ENCODE assay signal across 18 mouse cellular contexts in genomic region chr19:60113666-60114388, GRCm38 (mm10).
DNase-seq lines count a peak whose midpoint lies in the region; ATAC-seq and TF ChIP-seq lines count a peak whose summit lies in the region.
"Had no signal": no experiment of that assay in that cellular context is flagged by ENCODE, and none has a peak within 500 bp of the region (broad histone marks: within the 10 kb centered on the region; RNA-seq: fewer than 3 reads in every experiment).

No protein-coding gene starts in this region.

- H3K4me2 ChIP-seq in midbrain, postnatal 0 days (ENCODE audit: low read depth, low read length, poor library complexity, severe bottlenecking) = no peak overlapping the region
- H3K4me2 ChIP-seq in limb, embryonic 11.5 days (ENCODE audit: low read depth, severe bottlenecking) = no peak overlapping the region
- H3K4me2 ChIP-seq: forebrain, embryonic 15.5 days; heart, embryonic 12.5 days; liver, embryonic 13.5 days; neural tube, embryonic 13.5 days had no signal

- no peaks in the 10 kb centered on the region for H3K36me3 ChIP-seq in midbrain, embryonic 10.5 days
- H3K36me3 ChIP-seq in midbrain, postnatal 0 days (ENCODE audit: insufficient read depth, low read length) = no peaks in the 10 kb centered on the region
- H3K36me3 ChIP-seq in limb, embryonic 11.5 days (ENCODE audit: control insufficient read depth, insufficient read depth, low read length) = no peaks in the 10 kb centered on the region
- H3K36me3 ChIP-seq in kidney, adult 2 months (ENCODE audit: control insufficient read depth, insufficient read depth, low read length) = no peaks in the 10 kb centered on the region
- H3K36me3 ChIP-seq: forebrain, embryonic 15.5 days; G1E; heart, embryonic 12.5 days; liver, embryonic 13.5 days; neural tube, embryonic 13.5 days had no signal

- TF ChIP-seq CTCF in midbrain, postnatal 0 days (IDR thresholded peaks at IDR 0.05) = no peak
- TF ChIP-seq CTCF in kidney, adult 2 months (conservative IDR thresholded peaks at IDR 0.05; ENCODE audit: insufficient read depth, insufficient read length, low read depth, low read length) = no peak

- no peak for TF ChIP-seq POLR2A in kidney, adult 2 months (IDR thresholded peaks at IDR 0.05; ENCODE audit: low read depth, low read length)

- peak; percentile 12 for DNase-seq in midbrain, embryonic 10.5 days (ENCODE audit: low spot score)
- DNase-seq in midbrain, postnatal 0 days (ENCODE audit: low spot score) = no peak
- DNase-seq in embryo, embryonic 11 days = peak; percentile 70
- DNase-seq in limb, embryonic 11.5 days (ENCODE audit: low spot score) = peak; percentile 36
- no peak for DNase-seq in right cerebral cortex, adult 2 months (ENCODE audit: low spot score in 2 of 2)
- DNase-seq in kidney, adult 2 months = no peak
- no peak for DNase-seq in kidney, postnatal 36 days
- DNase-seq: adrenal gland, postnatal 10 days; cerebellum, adult 11-12 months; cerebellum, postnatal 36 days; left cerebral cortex, postnatal 4 days; liver, embryonic 13.5 days had no signal

- H3K27me3 ChIP-seq in midbrain, embryonic 10.5 days (ENCODE audit: low read depth, poor library complexity, severe bottlenecking) = no peaks in the 10 kb centered on the region
- no peaks in the 10 kb centered on the region for H3K27me3 ChIP-seq in midbrain, postnatal 0 days (ENCODE audit: insufficient read depth, low read length)
- H3K27me3 ChIP-seq in limb, embryonic 11.5 days (ENCODE audit: control insufficient read depth, insufficient read depth, low read length) = no peaks in the 10 kb centered on the region
- no peaks in the 10 kb centered on the region; the same call in 1 of the 2 replicates for H3K27me3 ChIP-seq in kidney, adult 2 months (replicated peaks; ENCODE audit: control insufficient read depth, insufficient read depth, low read length)
- H3K27me3 ChIP-seq: forebrain, embryonic 15.5 days; heart, embryonic 12.5 days; liver, embryonic 13.5 days; neural tube, embryonic 13.5 days had no signal

- H3K4me3 ChIP-seq in midbrain, embryonic 10.5 days = no peak overlapping the region
- no peak overlapping the region for H3K4me3 ChIP-seq in midbrain, postnatal 0 days (ENCODE audit: low read depth, low read length)
- no peak overlapping the region for H3K4me3 ChIP-seq in limb, embryonic 11.5 days (ENCODE audit: low read depth, low read length)
- H3K4me3 ChIP-seq in kidney, adult 2 months (ENCODE audit: insufficient read depth, low read depth, low read length) = no peak overlapping the region
- H3K4me3 ChIP-seq: forebrain, embryonic 15.5 days; heart, embryonic 12.5 days; layer of hippocampus, adult 2 months; liver, embryonic 13.5 days; neural tube, embryonic 13.5 days had no signal

- H3K9ac ChIP-seq in midbrain, postnatal 0 days (replicated peaks; ENCODE audit: low read length, poor library complexity, severe bottlenecking) = no peak overlapping the region
- H3K9ac ChIP-seq in limb, embryonic 11.5 days (ENCODE audit: low read length) = no peak overlapping the region
- H3K9ac ChIP-seq: forebrain, embryonic 15.5 days; heart, embryonic 12.5 days; liver, embryonic 13.5 days; neural tube, embryonic 13.5 days had no signal

- no peaks in the 10 kb centered on the region for H3K9me3 ChIP-seq in midbrain, embryonic 10.5 days (replicated peaks)
- H3K9me3 ChIP-seq in midbrain, postnatal 0 days (ENCODE audit: low read length) = no peaks in the 10 kb centered on the region
- H3K9me3 ChIP-seq in limb, embryonic 11.5 days (ENCODE audit: control insufficient read depth, low read length) = no peaks in the 10 kb centered on the region
- H3K9me3 ChIP-seq: forebrain, embryonic 15.5 days; G1E; heart, embryonic 12.5 days; liver, embryonic 13.5 days; neural tube, embryonic 13.5 days had no signal

- no peak for ATAC-seq in midbrain, postnatal 0 days (ENCODE audit: low FRiP score)
- ATAC-seq in limb, embryonic 11.5 days (ENCODE audit: insufficient number of reproducible peaks, low FRiP score, low TSS enrichment, low read depth) = no peak
- ATAC-seq: forebrain, embryonic 15.5 days; midbrain, embryonic 16.5 days had no signal

- 51% methylated on average over 7 of the region's 7 CpGs for WGBS in midbrain, embryonic 10.5 days
- 53% methylated on average over 7 of the region's 7 CpGs for WGBS in midbrain, postnatal 0 days
- 47% methylated on average over 7 of the region's 7 CpGs for WGBS in limb, embryonic 11.5 days
- 53% methylated on average over 7 of the region's 7 CpGs for WGBS in kidney, adult 2 months

- H3K4me1 ChIP-seq in midbrain, embryonic 10.5 days = no peaks in the 10 kb centered on the region; the same call in 1 of the 2 replicates
- H3K4me1 ChIP-seq in midbrain, postnatal 0 days (ENCODE audit: insufficient read depth, low read length) = no peaks in the 10 kb centered on the region
- H3K4me1 ChIP-seq in limb, embryonic 11.5 days (ENCODE audit: control insufficient read depth, insufficient read depth, low read length) = peaks cover 5% of the 10 kb centered on the region; the same call in 1 of the 2 replicates
- no peaks in the 10 kb centered on the region for H3K4me1 ChIP-seq in kidney, adult 2 months (ENCODE audit: control insufficient read depth, insufficient read depth, low read length)
- H3K4me1 ChIP-seq: heart, embryonic 12.5 days; liver, embryonic 13.5 days had no signal

- H3K27ac ChIP-seq in midbrain, embryonic 10.5 days (replicated peaks) = no peak overlapping the region
- no peak overlapping the region for H3K27ac ChIP-seq in midbrain, postnatal 0 days (ENCODE audit: low read depth, low read length)
- H3K27ac ChIP-seq in limb, embryonic 11.5 days (replicated peaks; ENCODE audit: low read depth, low read length) = no peak overlapping the region
- H3K27ac ChIP-seq in kidney, adult 2 months (ENCODE audit: insufficient read depth, low read depth, low read length) = no peak overlapping the region
- H3K27ac ChIP-seq: forebrain, embryonic 15.5 days; layer of hippocampus, adult 2 months; liver, embryonic 13.5 days; neural tube, embryonic 13.5 days had no signal

Comparison
In these comparisons a context has a peak if more than half of its experiments do, and no peak if none do; other contexts are left out.
1. DNase-seq: peak in midbrain, embryonic 10.5 days (single experiment), embryo, embryonic 11 days (single experiment) and limb, embryonic 11.5 days (single experiment); none in midbrain, postnatal 0 days (single experiment), right cerebral cortex, adult 2 months (0 of 2), kidney, adult 2 months (single experiment) and kidney, postnatal 36 days (0 of 2).